24 mouse cellular contexts compared by ENCODE assay signal in genomic region chr17:30075896-30076295, GRCm38 (mm10).
DNase-seq lines count a peak whose midpoint lies in the region; ATAC-seq and TF ChIP-seq lines count a peak whose summit lies in the region.
"Had no signal": no experiment of that assay in that cellular context is flagged by ENCODE, and none has a peak within 500 bp of the region (broad histone marks: within the 10 kb centered on the region; RNA-seq: fewer than 3 reads in every experiment).

No protein-coding gene starts in this region.

- no peaks in the 10 kb centered on the region for H3K27me3 ChIP-seq in forebrain, embryonic 15.5 days
- H3K27me3 ChIP-seq in forebrain, embryonic 16.5 days (replicated peaks; ENCODE audit: control insufficient read depth, insufficient read depth, low read length): no peaks in the 10 kb centered on the region
- H3K27me3 ChIP-seq in hindbrain, postnatal 0 days (ENCODE audit: insufficient read depth, low read length): no peaks in the 10 kb centered on the region
- no peaks in the 10 kb centered on the region for H3K27me3 ChIP-seq in hindbrain, embryonic 12.5 days
- no peaks in the 10 kb centered on the region for H3K27me3 ChIP-seq in midbrain, embryonic 16.5 days (ENCODE audit: control insufficient read depth, insufficient read depth, low read depth, low read length)
- H3K27me3 ChIP-seq in midbrain, embryonic 14.5 days (ENCODE audit: control insufficient read depth, insufficient read depth, low read length): no peaks in the 10 kb centered on the region
- H3K27me3 ChIP-seq: CH12.LX; embryonic facial prominence, embryonic 15.5 days; hindbrain, embryonic 15.5 days; Patski had no signal

- TF ChIP-seq POLR2A in brain, embryonic 14.5 days (IDR thresholded peaks at IDR 0.05; ENCODE audit: borderline replicate concordance, extremely low read depth, insufficient read depth, insufficient read length, poor library complexity, severe bottlenecking): no peak

- no peak for ATAC-seq in forebrain, embryonic 15.5 days (replicated peaks)
- no peak for ATAC-seq in forebrain, embryonic 16.5 days
- ATAC-seq in hindbrain, postnatal 0 days: no peak
- no peak for ATAC-seq in hindbrain, embryonic 12.5 days (ENCODE audit: low FRiP score)
- ATAC-seq in midbrain, embryonic 16.5 days: no peak
- no peak for ATAC-seq in midbrain, embryonic 14.5 days (ENCODE audit: low FRiP score, low TSS enrichment)
- ATAC-seq: activated CD4-positive, CD25-positive, alpha-beta regulatory T cell, adult 4 months; inflammation-experienced regulatory T-cells, adult 6 months; intestine, postnatal 0 days; Patski had no signal

- H3K4me3 ChIP-seq in forebrain, embryonic 15.5 days: no peak overlapping the region
- no peak overlapping the region for H3K4me3 ChIP-seq in forebrain, embryonic 16.5 days (replicated peaks; ENCODE audit: low read length)
- H3K4me3 ChIP-seq in hindbrain, postnatal 0 days (ENCODE audit: low read length): no peak overlapping the region
- no peak overlapping the region for H3K4me3 ChIP-seq in hindbrain, embryonic 12.5 days
- no peak overlapping the region for H3K4me3 ChIP-seq in midbrain, embryonic 16.5 days (ENCODE audit: low read depth, low read length)
- H3K4me3 ChIP-seq in midbrain, embryonic 14.5 days (replicated peaks; ENCODE audit: low read depth, low read length): no peak overlapping the region
- H3K4me3 ChIP-seq: embryonic facial prominence, embryonic 15.5 days; heart, adult 2 months; hindbrain, embryonic 15.5 days had no signal

- DNase-seq in hindbrain, postnatal 0 days (ENCODE audit: low spot score): peak; percentile 33
- no peak for DNase-seq in midbrain, embryonic 14.5 days
- peak; percentile 63 for DNase-seq in brain, embryonic 14.5 days (ENCODE audit: low read depth)
- DNase-seq in embryo, embryonic 10.5 days (ENCODE audit: low spot score): no peak
- DNase-seq: adrenal gland, postnatal 14 days; cerebellum, adult 18-20 months; cerebellum, adult 9-11 months; cerebellum, postnatal 36 days; embryo, embryonic 11 days; gastrocnemius, postnatal 10 days; heart, adult 2 months; heart, postnatal 10 days; heart, postnatal 4 days had no signal

- H3K36me3 ChIP-seq in forebrain, embryonic 15.5 days: no peaks in the 10 kb centered on the region
- no peaks in the 10 kb centered on the region for H3K36me3 ChIP-seq in forebrain, embryonic 16.5 days (ENCODE audit: control insufficient read depth, insufficient read depth)
- H3K36me3 ChIP-seq in hindbrain, postnatal 0 days (ENCODE audit: insufficient read depth, low read length): no peaks in the 10 kb centered on the region
- H3K36me3 ChIP-seq in hindbrain, embryonic 12.5 days: no peaks in the 10 kb centered on the region
- H3K36me3 ChIP-seq in midbrain, embryonic 16.5 days (ENCODE audit: control insufficient read depth, insufficient read depth, low read length): no peaks in the 10 kb centered on the region
- H3K36me3 ChIP-seq in midbrain, embryonic 14.5 days (ENCODE audit: control insufficient read depth, insufficient read depth, low read length): no peaks in the 10 kb centered on the region
- H3K36me3 ChIP-seq: hindbrain, embryonic 15.5 days had no signal

- H3K9me3 ChIP-seq in forebrain, embryonic 15.5 days: no peaks in the 10 kb centered on the region
- H3K9me3 ChIP-seq in forebrain, embryonic 16.5 days (ENCODE audit: control insufficient read depth, low read length): no peaks in the 10 kb centered on the region
- H3K9me3 ChIP-seq in hindbrain, postnatal 0 days (ENCODE audit: low read length): no peaks in the 10 kb centered on the region
- no peaks in the 10 kb centered on the region for H3K9me3 ChIP-seq in hindbrain, embryonic 12.5 days (replicated peaks)
- no peaks in the 10 kb centered on the region for H3K9me3 ChIP-seq in midbrain, embryonic 16.5 days (replicated peaks; ENCODE audit: control insufficient read depth, low read length, poor library complexity, severe bottlenecking)
- no peaks in the 10 kb centered on the region for H3K9me3 ChIP-seq in midbrain, embryonic 14.5 days (ENCODE audit: control insufficient read depth, low read length)
- H3K9me3 ChIP-seq: embryonic facial prominence, embryonic 15.5 days; hindbrain, embryonic 15.5 days had no signal

- 25% methylated on average over 5 of the region's 5 CpGs for WGBS in forebrain, embryonic 15.5 days
- 25% methylated on average over 5 of the region's 5 CpGs for WGBS in forebrain, embryonic 16.5 days
- WGBS in hindbrain, postnatal 0 days: 45% methylated on average over 5 of the region's 5 CpGs
- 70% methylated on average over 5 of the region's 5 CpGs for WGBS in hindbrain, embryonic 12.5 days
- WGBS in midbrain, embryonic 16.5 days: 56% methylated on average over 5 of the region's 5 CpGs
- WGBS in midbrain, embryonic 14.5 days: 60% methylated on average over 5 of the region's 5 CpGs

- H3K9ac ChIP-seq in forebrain, embryonic 15.5 days (replicated peaks): no peak overlapping the region
- H3K9ac ChIP-seq in forebrain, embryonic 16.5 days (replicated peaks; ENCODE audit: low read depth, low read length): no peak overlapping the region
- no peak overlapping the region for H3K9ac ChIP-seq in hindbrain, postnatal 0 days (replicated peaks; ENCODE audit: low read length)
- H3K9ac ChIP-seq in hindbrain, embryonic 12.5 days: no peak overlapping the region
- H3K9ac ChIP-seq in midbrain, embryonic 16.5 days (ENCODE audit: low read depth, low read length): no peak overlapping the region
- no peak overlapping the region for H3K9ac ChIP-seq in midbrain, embryonic 14.5 days (replicated peaks; ENCODE audit: low read length)
- H3K9ac ChIP-seq: embryonic facial prominence, embryonic 15.5 days; hindbrain, embryonic 15.5 days had no signal

- no peak overlapping the region for H3K4me2 ChIP-seq in forebrain, embryonic 15.5 days (replicated peaks)
- H3K4me2 ChIP-seq in forebrain, embryonic 16.5 days (ENCODE audit: low read length): no peak overlapping the region
- no peak overlapping the region for H3K4me2 ChIP-seq in hindbrain, postnatal 0 days (ENCODE audit: low read depth, low read length)
- H3K4me2 ChIP-seq in hindbrain, embryonic 12.5 days (replicated peaks): no peak overlapping the region
- no peak overlapping the region for H3K4me2 ChIP-seq in midbrain, embryonic 16.5 days (ENCODE audit: low read length)
- H3K4me2 ChIP-seq in midbrain, embryonic 14.5 days (ENCODE audit: low read length): no peak overlapping the region
- H3K4me2 ChIP-seq: embryonic facial prominence, embryonic 15.5 days; hindbrain, embryonic 15.5 days had no signal

- no peak for TF ChIP-seq CTCF in hindbrain, postnatal 0 days (IDR thresholded peaks at IDR 0.05; ENCODE audit: low read depth)
- TF ChIP-seq CTCF in brain, embryonic 14.5 days (IDR thresholded peaks at IDR 0.05; ENCODE audit: borderline replicate concordance, extremely low read depth, insufficient read depth, insufficient read length): no peak

- H3K27ac ChIP-seq in forebrain, embryonic 15.5 days (replicated peaks): peak overlapping the region; percentile 19; the same call in 1 of the 2 replicates
- H3K27ac ChIP-seq in forebrain, embryonic 16.5 days (ENCODE audit: low read length): no peak overlapping the region
- no peak overlapping the region for H3K27ac ChIP-seq in hindbrain, postnatal 0 days
- no peak overlapping the region for H3K27ac ChIP-seq in hindbrain, embryonic 12.5 days
- H3K27ac ChIP-seq in midbrain, embryonic 16.5 days (ENCODE audit: low read length): 0 out of 2 replicates have a peak overlapping the region, but pooled peaks have one; percentile 33
- H3K27ac ChIP-seq in midbrain, embryonic 14.5 days (replicated peaks; ENCODE audit: low read depth, low read length): no peak overlapping the region
- H3K27ac ChIP-seq: embryonic facial prominence, embryonic 15.5 days; heart, adult 2 months; hindbrain, embryonic 15.5 days had no signal

- peaks cover 8% of the 10 kb centered on the region for H3K4me1 ChIP-seq in forebrain, embryonic 15.5 days
- peaks cover 4% of the 10 kb centered on the region; the same call in 1 of the 2 replicates for H3K4me1 ChIP-seq in forebrain, embryonic 16.5 days (replicated peaks; ENCODE audit: control insufficient read depth, insufficient read depth, low read length)
- H3K4me1 ChIP-seq in hindbrain, postnatal 0 days (ENCODE audit: insufficient read depth, low read length): peaks cover 3% of the 10 kb centered on the region; the same call in 1 of the 2 replicates
- H3K4me1 ChIP-seq in hindbrain, embryonic 12.5 days: peaks cover 10% of the 10 kb centered on the region
- peaks cover 11% of the 10 kb centered on the region for H3K4me1 ChIP-seq in midbrain, embryonic 16.5 days (ENCODE audit: control insufficient read depth, insufficient read depth, low read length)
- 0 out of 2 replicates have a peak, but pooled peaks cover 3% of the 10 kb centered on the region for H3K4me1 ChIP-seq in midbrain, embryonic 14.5 days (ENCODE audit: control insufficient read depth, insufficient read depth, low read length)
- H3K4me1 ChIP-seq: embryonic facial prominence, embryonic 15.5 days had no signal

Comparison
In these comparisons a context has a peak if more than half of its experiments do, and no peak if none do; other contexts are left out.
1. H3K27ac ChIP-seq: peak in forebrain, embryonic 15.5 days (single experiment) and midbrain, embryonic 16.5 days (single experiment); none in forebrain, embryonic 16.5 days (single experiment), hindbrain, postnatal 0 days (single experiment), hindbrain, embryonic 12.5 days (single experiment) and midbrain, embryonic 14.5 days (single experiment).
2. DNase-seq: peak in hindbrain, postnatal 0 days (single experiment) and brain, embryonic 14.5 days (single experiment); none in midbrain, embryonic 14.5 days (single experiment) and embryo, embryonic 10.5 days (single experiment).